Mouse (Mus musculus) cerebellum, adult 2 months (tissue): ENCODE measurements at regions not wholly inside any gene's neighbourhood (a gene's known extent, or its start where the extent isn't known, plus 50 kb on each side); places are given as distances from the start of the nearest gene placed in this dataset.

Experiments used
- CTCF ChIP-seq: fragments of 200-500 bp; IDR thresholded peaks from 2 replicates; pipeline ENCODE4 v1.5.1; 2011; ENCODE audit warnings: low read depth, mild to moderate bottlenecking, control low read depth, low read length, moderate library complexity, borderline replicate concordance; ENCODE audit not compliant: insufficient read depth
- POLR2A ChIP-seq: fragments of 200-500 bp; IDR thresholded peaks from 2 replicates; pipeline ENCODE4 v1.6.1; 2011; ENCODE audit warnings: low read length, control low read depth, borderline replicate concordance; ENCODE audit not compliant: insufficient read depth

DNA sequence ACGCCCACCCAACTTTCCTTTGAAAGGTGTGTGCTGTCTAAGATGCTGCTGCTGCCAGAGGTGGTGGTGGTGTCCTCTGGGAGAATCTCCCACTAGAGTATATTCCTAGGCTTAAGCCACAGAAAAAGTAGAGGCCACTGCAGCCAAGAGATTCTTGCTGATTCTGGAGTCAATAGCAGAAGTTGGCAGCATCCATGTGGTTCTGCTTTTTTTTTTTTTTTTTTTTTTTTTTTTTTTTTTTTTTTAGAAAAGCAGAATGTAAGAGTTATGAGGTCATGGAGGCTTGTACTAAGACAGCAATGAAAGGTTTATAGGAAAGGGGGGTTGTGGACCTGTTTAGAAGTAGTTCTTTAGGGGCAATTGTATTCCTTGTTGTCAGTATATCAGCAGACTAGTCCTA, 734.4 kb upstream of the Fam160b2 start:
- TF ChIP-seq CTCF (no peak), POLR2A (no peak)
